Mouse (Mus musculus) hindbrain, embryonic 15.5 days (tissue): Measurements from ENCODE around the gene Myo16. TPM values are rescaled to one million over a fixed set of nuclear protein-coding genes. Genes with fewer than 3 reads are reported as not detected.

Experiments
- ATAC-seq: fragments of 200-750 bp; cut with Nextera tagmentation; 2 replicates; pipeline ENCODE4 v1.8.0; 2017; ENCODE audit warnings: low read depth, moderate number of reproducible peaks, moderate TSS enrichment; ENCODE audit not compliant: low FRiP score
- H3K27ac ChIP-seq: fragments of 300-500 bp; sonication (generic); replicated peaks from 2 replicates; pipeline ENCODE4 v1.5.1; 2015; ENCODE audit warnings: mild to moderate bottlenecking, inconsistent platforms
- H3K27me3 ChIP-seq: fragments of 300-500 bp; sonication (generic); 2 replicates; pipeline ENCODE4 v1.6.1; 2015; ENCODE audit warnings: control low read depth, inconsistent platforms
- H3K36me3 ChIP-seq: fragments of 300-500 bp; sonication (generic); 2 replicates; pipeline ENCODE4 v1.6.1; 2015; ENCODE audit warnings: control low read depth, inconsistent platforms
- H3K4me1 ChIP-seq: fragments of 300-500 bp; sonication (generic); replicated peaks from 2 replicates; pipeline ENCODE4 v1.6.1; 2015; ENCODE audit warnings: control low read depth, inconsistent platforms
- H3K4me2 ChIP-seq: fragments of 300-500 bp; sonication (generic); 2 replicates; pipeline ENCODE4 v1.6.1; 2015; ENCODE audit warnings: moderate library complexity, mild to moderate bottlenecking, inconsistent platforms
- H3K4me3 ChIP-seq: fragments of 300-500 bp; sonication (generic); 2 replicates; pipeline ENCODE4 v1.5.1; 2015; ENCODE audit warnings: mild to moderate bottlenecking, inconsistent platforms
- H3K9ac ChIP-seq: fragments of 300-500 bp; sonication (generic); 2 replicates; pipeline ENCODE4 v1.6.1; 2015; ENCODE audit warnings: inconsistent platforms
- H3K9me3 ChIP-seq: fragments of 300-500 bp; sonication (generic); 2 replicates; pipeline ENCODE4 v1.6.1; 2016; ENCODE audit warnings: control low read depth, inconsistent platforms
- WGBS: fragments of 180-500 bp; shearing (Covaris S2); methylation state at CpG from one replicate; pipeline ENCODE4 v1.1.7; 2015; 5-methylcytosine and 5-hydroxymethylcytosine counted together
- polyA plus RNA-seq: library from polyadenylated mRNA; unstranded; fragments of >200 nt; fragmentation: Nextera tagmentation; extraction: Ambion mirVana; gene quantifications from 2 replicates; pipeline ENCODE4 v1.2.1, GENCODE M21; 2015

The Myo16 gene
- polyA plus RNA-seq, 1 experiment from 2014 or later: 5.5 TPM

DNA sequence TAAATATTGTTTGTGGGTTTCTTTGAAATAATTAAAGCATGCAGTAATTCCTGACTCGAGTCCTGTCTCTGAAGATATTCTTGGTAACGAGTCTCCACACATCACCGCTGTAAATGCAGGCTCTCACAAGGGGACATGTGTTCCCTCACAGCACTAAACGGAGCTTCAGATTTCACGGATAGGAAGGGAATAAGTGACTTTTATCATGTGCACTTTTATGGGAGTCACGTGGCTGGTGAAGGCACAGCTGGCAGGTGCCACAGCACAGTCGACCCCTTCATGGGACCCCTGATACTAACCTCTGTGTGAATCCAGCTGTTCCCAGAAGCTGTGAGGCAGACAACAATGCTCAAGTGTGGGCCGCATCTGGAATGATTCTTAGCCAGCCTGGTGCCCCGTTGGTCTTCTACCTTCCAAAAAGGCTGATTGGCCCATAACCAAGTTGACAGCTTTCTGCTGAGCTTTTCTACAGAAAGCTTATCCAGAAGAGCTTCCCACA is 304.5 kb downstream of the Myo16 start:
- Histone ChIP-seq H3K4me2 (no peak overlapping the region), H3K36me3 (no peaks in the 10 kb centered on the region), H3K9ac (no peak overlapping the region), H3K27ac (no peak overlapping the region), H3K27me3 (no peaks in the 10 kb centered on the region), H3K9me3 (no peaks in the 10 kb centered on the region), H3K4me3 (no peak overlapping the region), H3K4me1 (peaks cover 4% of the 10 kb centered on the region; the same call in 1 of the 2 replicates)
- no peak for ATAC-seq
- WGBS: 65% methylated on average over 9 of the region's 9 CpGs

DNA sequence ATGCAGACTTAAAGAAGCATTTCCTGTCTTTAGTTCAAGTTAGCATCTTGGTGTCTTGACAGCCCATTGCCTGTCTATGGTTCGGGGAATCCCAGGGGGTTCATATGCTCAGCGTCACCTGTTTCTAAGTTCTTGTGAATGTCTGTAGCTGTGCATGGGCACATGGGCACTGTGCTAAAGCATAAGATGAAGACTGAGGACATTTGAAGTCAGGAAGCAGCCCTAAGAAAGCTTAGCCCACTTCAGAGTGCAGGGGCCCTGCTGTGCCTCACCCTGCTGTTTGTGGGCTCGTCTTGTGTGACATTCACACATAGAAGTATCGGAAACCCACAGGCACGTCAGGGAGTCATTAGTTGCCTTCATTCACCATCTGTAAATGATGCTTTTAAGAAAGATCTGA is 308.6 kb downstream of the Myo16 start:
- no peak overlapping the region for H3K4me2 ChIP-seq
- 68% methylated on average over 5 of the region's 5 CpGs for WGBS

DNA sequence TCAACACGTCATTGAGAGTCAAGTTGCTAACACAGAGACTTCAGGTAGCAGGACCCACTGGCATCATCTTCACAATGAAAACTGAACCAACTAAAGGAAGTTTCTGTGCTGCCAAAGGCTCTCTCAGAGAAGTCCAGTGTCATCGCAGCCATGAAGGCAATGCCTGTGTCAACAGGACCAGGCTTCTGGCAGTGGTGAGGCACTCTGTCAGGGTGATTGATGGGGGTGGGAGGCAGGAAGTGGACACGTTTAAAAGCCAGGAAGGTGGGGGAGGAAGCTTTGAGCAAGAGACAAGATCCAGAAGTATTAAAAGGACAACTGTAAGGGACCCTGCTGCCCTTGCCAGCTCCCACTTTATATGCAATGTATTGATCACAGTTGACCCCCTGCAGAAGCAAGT is 314.8 kb downstream of the Myo16 start:
- 56% methylated on average over 3 of the region's 3 CpGs for WGBS
- Histone ChIP-seq H3K9me3 (no peaks in the 10 kb centered on the region), H3K9ac (no peak overlapping the region), H3K27me3 (no peaks in the 10 kb centered on the region), H3K4me2 (no peak overlapping the region), H3K4me1 (no peaks in the 10 kb centered on the region; the same call in 1 of the 2 replicates), H3K27ac (no peak overlapping the region), H3K36me3 (no peaks in the 10 kb centered on the region), H3K4me3 (no peak overlapping the region)
- no peak for ATAC-seq

More for the DNA sequence above, 308.6 kb downstream of the Myo16 start:
- H3K9ac ChIP-seq: no peak overlapping the region
- H3K4me1 ChIP-seq: no peaks in the 10 kb centered on the region
- no peaks in the 10 kb centered on the region for H3K27me3 ChIP-seq
- H3K4me3 ChIP-seq: no peak overlapping the region
- no peak for ATAC-seq
- no peaks in the 10 kb centered on the region for H3K36me3 ChIP-seq
- H3K27ac ChIP-seq: no peak overlapping the region
- no peaks in the 10 kb centered on the region for H3K9me3 ChIP-seq

DNA sequence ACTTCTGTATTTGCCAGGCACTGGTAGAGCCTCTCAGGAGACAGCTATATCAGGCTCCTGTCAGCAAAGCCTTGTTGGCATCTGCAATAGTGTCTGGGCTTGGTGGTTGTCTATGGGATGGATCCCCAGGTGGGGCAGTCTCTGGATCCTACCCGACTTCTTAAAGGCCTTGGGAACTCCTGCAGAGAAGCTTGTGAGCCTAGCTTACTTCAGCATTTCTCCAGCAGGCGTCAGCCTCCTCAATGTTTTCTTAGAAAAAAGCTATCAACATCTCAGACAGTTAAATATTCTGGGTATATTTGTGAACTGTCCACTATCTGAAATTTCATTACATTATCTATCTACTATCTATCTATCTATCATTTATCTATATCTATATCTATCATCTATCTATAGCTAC is 315.9 kb downstream of the Myo16 start:
- Histone ChIP-seq H3K9me3 (no peaks in the 10 kb centered on the region), H3K27ac (no peak overlapping the region), H3K36me3 (no peaks in the 10 kb centered on the region), H3K27me3 (no peaks in the 10 kb centered on the region), H3K4me2 (no peak overlapping the region), H3K9ac (no peak overlapping the region), H3K4me3 (no peak overlapping the region), H3K4me1 (no peaks in the 10 kb centered on the region; the same call in 1 of the 2 replicates)
- WGBS: 59% methylated on average over 2 of the region's 2 CpGs
- ATAC-seq: no peak

DNA sequence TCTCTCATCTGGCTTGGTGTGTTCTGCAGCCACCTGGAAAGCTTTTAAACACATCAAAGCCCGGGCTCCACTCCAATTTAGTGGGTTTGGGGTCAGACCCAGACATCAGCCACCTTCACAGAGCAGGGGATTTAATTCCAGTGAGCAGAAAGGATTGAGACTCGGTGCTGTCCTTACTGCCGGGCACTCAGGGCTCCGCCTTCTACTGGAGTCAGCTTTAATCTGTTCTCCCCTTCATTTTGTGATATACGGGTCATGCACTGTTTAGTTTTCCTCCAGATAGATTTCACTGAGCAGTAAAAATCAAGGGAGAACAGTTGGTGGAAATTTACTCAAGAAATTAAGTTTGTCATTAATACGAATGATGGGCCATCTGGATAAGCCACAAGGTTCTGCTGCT is 316.6 kb downstream of the Myo16 start:
- no peaks in the 10 kb centered on the region for H3K36me3 ChIP-seq
- no peak overlapping the region for H3K27ac ChIP-seq
- WGBS: 60% methylated on average over 6 of the region's 6 CpGs
- no peak overlapping the region for H3K9ac ChIP-seq
- H3K9me3 ChIP-seq: no peaks in the 10 kb centered on the region
- H3K4me2 ChIP-seq: no peak overlapping the region
- no peaks in the 10 kb centered on the region; the same call in 1 of the 2 replicates for H3K4me1 ChIP-seq
- no peak overlapping the region for H3K4me3 ChIP-seq
- H3K27me3 ChIP-seq: no peaks in the 10 kb centered on the region
- ATAC-seq: no peak

DNA sequence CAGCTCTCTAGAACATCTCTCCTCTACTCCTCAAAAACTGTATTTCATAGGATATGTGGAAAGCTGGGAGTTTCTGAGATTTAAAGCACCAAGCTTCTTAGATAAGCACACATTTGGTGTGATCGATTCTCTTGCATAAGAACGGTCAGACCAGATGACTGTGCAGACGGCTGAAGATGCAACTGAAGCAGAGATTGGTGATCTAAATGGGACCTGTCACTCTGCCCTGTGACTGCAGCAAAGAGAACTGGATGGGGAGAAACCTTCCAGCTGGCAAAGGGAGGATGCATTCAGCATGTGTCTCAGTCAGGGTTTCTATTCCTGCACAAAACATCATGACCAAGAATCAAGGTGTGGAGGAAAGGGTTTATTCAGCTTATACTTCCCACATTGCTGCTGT is 318.7 kb downstream of the Myo16 start:
- Histone ChIP-seq H3K9me3 (no peaks in the 10 kb centered on the region), H3K27me3 (no peaks in the 10 kb centered on the region), H3K4me3 (no peak overlapping the region), H3K4me2 (no peak overlapping the region), H3K4me1 (no peaks in the 10 kb centered on the region; the same call in 1 of the 2 replicates), H3K36me3 (no peaks in the 10 kb centered on the region), H3K9ac (no peak overlapping the region), H3K27ac (no peak overlapping the region)
- no peak for ATAC-seq
- 82% methylated on average over 3 of the region's 3 CpGs for WGBS

GRCm38 (mm10) chr8:10474446-10474845 is 320.7 kb downstream of the Myo16 start:
- no peak for ATAC-seq
- H3K27ac ChIP-seq: no peak overlapping the region
- H3K4me2 ChIP-seq: no peak overlapping the region
- H3K4me1 ChIP-seq: peaks cover 2% of the 10 kb centered on the region; the same call in 1 of the 2 replicates
- WGBS: 73% methylated on average over 3 of the region's 3 CpGs
- H3K9me3 ChIP-seq: no peaks in the 10 kb centered on the region
- H3K36me3 ChIP-seq: no peaks in the 10 kb centered on the region
- no peaks in the 10 kb centered on the region for H3K27me3 ChIP-seq
- no peak overlapping the region for H3K9ac ChIP-seq
- no peak overlapping the region for H3K4me3 ChIP-seq

DNA sequence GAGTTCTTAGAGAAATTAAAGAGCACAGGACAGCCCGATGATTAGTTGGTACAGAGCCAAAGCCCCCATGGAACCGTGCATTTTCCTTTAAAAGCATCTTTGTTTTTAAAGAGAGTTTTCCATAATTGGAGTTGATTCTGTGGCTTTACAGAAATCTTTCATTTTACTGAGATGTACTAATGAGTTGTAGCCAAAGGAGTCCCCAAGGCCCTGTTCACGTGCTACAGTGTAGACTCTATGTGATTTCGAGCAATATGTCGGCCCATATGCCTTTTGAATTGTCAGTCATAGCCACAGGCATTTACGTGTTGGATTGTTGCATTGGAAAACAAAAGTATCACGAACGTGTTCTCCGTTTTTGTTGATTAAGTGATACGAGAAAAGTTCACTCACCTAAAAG is 325.3 kb downstream of the Myo16 start:
- Histone ChIP-seq H3K4me3 (no peak overlapping the region), H3K9ac (no peak overlapping the region), H3K9me3 (no peaks in the 10 kb centered on the region), H3K27ac (no peak overlapping the region), H3K27me3 (no peaks in the 10 kb centered on the region), H3K36me3 (no peaks in the 10 kb centered on the region), H3K4me1 (peaks cover 3% of the 10 kb centered on the region; the same call in 1 of the 2 replicates), H3K4me2 (no peak overlapping the region)
- ATAC-seq: no peak
- 70% methylated on average over 10 of the region's 10 CpGs for WGBS

GRCm38 (mm10) chr8:10480850-10481249 is 327.1 kb downstream of the Myo16 start:
- no peaks in the 10 kb centered on the region for H3K27me3 ChIP-seq
- H3K9me3 ChIP-seq: no peaks in the 10 kb centered on the region
- no peak overlapping the region for H3K4me3 ChIP-seq
- no peak overlapping the region for H3K4me2 ChIP-seq
- 95% methylated on average over 8 of the region's 8 CpGs for whole genome bisulfite sequencing
- H3K4me1 ChIP-seq: peaks cover 3% of the 10 kb centered on the region; the same call in 1 of the 2 replicates
- no peak overlapping the region for H3K27ac ChIP-seq
- no peak for ATAC-seq
- H3K36me3 ChIP-seq: no peaks in the 10 kb centered on the region
- H3K9ac ChIP-seq: no peak overlapping the region

DNA sequence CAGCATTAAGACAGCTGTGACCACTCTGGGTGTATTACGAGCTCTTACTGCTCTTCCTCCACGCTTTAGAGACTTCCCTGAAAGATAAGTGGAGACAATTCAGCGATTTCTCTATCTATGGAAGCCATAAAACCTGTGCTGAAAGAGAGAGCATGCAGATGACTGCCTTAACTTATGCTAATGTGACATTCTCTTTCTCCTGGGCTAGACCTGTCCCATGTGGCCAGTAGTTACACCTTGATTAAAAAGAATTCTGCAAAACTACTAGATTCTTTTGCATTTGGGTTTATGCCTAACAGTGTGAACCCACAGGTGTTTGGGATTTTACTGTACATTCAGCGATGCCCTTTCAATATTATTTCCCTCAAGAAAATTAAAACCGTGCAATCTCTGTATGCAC is 328.4 kb downstream of the Myo16 start:
- no peak overlapping the region for H3K9ac ChIP-seq
- no peaks in the 10 kb centered on the region for H3K36me3 ChIP-seq
- H3K4me2 ChIP-seq: no peak overlapping the region
- H3K9me3 ChIP-seq: no peaks in the 10 kb centered on the region
- H3K27ac ChIP-seq: no peak overlapping the region
- H3K4me1 ChIP-seq: peaks cover 3% of the 10 kb centered on the region; the same call in 1 of the 2 replicates
- H3K27me3 ChIP-seq: no peaks in the 10 kb centered on the region
- ATAC-seq: no peak
- WGBS: 80% methylated on average over 5 of the region's 5 CpGs
- no peak overlapping the region for H3K4me3 ChIP-seq

DNA sequence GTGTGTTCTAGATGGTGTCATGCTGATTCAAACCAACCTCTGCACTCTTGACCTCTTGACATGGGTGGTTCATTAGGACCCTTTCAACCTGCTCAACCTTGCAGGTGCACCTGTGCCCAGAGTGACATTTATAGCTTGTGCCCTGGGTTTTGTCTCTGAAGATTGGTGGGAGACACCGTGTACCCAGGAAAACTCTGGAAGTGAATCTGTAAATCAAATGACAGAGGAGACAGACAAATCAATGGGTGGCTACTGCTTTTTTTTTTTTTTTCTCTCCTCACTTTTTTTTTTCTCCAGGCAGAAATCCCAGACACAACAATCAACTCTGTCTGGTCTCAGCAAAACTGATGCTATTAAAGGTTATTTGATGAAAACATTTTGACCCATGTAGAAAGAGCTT is 329.2 kb downstream of the Myo16 start:
- H3K9me3 ChIP-seq: no peaks in the 10 kb centered on the region
- ATAC-seq: no peak
- no peaks in the 10 kb centered on the region for H3K27me3 ChIP-seq
- H3K4me2 ChIP-seq: no peak overlapping the region
- H3K9ac ChIP-seq: no peak overlapping the region
- H3K27ac ChIP-seq: no peak overlapping the region
- no peak overlapping the region for H3K4me3 ChIP-seq
- H3K4me1 ChIP-seq: peaks cover 3% of the 10 kb centered on the region; the same call in 1 of the 2 replicates
- H3K36me3 ChIP-seq: no peaks in the 10 kb centered on the region
- 72% methylated on average over 1 of the region's 1 CpGs for WGBS

- Histone ChIP-seq H3K4me2 (no peak overlapping the region), H3K4me1 (peaks cover 3% of the 10 kb centered on the region; the same call in 1 of the 2 replicates), H3K36me3 (no peaks in the 10 kb centered on the region), H3K27ac (no peak overlapping the region), H3K27me3 (no peaks in the 10 kb centered on the region), H3K9me3 (no peaks in the 10 kb centered on the region), H3K4me3 (no peak overlapping the region), H3K9ac (no peak overlapping the region)
- WGBS: 72% methylated on average over 5 of the region's 5 CpGs
- no peak for ATAC-seq
Observed at GRCm38 (mm10) chr8:10483841-10484240, 330.1 kb downstream of the Myo16 start.
